Mouse (Mus musculus): Measurements from ENCODE around the gene Clasp1.
"Not testable (repeated sequence)": the region's sequence is repeated elsewhere in the genome, so short reads cannot be mapped to it uniquely, and the experiment has no call there.

The Clasp1 gene

GRCm38 (mm10) chr1:118597475-118598213 lies 208.8 kb downstream of the Clasp1 start:
- DNase-seq: no peak

GRCm38 (mm10) chr1:118598339-118598738 lies 209.5 kb downstream of the Clasp1 start:
- DNase-seq: no peak

DNA sequence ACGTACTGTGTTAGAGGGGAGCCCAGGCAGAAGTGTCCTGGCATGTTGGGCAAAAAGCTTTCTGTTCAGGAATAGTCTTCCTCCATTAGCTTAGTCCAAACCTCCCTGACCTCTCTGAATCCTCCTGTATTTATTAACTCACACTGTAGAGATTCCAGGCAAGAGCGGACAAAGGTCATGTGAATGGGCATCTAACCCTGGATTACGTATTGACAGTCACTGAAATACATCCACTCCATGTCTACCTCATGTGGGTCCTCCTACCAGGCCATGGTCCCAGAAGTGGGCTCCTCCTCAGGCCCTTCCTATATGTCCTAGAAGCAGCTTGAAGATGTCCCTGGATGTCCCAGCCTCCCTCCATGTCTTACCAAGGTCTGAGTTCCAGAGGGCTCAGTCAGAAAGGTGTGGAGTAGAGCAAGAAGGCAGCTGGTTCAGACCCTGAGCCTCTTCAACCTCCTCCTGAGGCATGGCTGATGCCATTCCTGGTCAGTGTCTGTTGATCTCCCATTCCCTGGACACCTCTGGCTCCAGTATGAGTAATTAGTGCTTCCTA lies 224.8 kb downstream of the Clasp1 start:
- DNase-seq: no peak

- not testable (repeated sequence) for DNase-seq
These were observed 232.2 kb downstream of the Clasp1 start for GRCm38 (mm10) chr1:118621055-118621454.

GRCm38 (mm10) chr1:118622857-118623256 lies 234.0 kb downstream of the Clasp1 start:
- DNase-seq: no peak

- no peak for DNase-seq
These were observed 236.6 kb downstream of the Clasp1 start for GRCm38 (mm10) chr1:118625461-118625860.

GRCm38 (mm10) chr1:118625921-118626320 lies 237.1 kb downstream of the Clasp1 start:
- DNase-seq: no peak

- DNase-seq: no peak
These were observed 237.6 kb downstream of the Clasp1 start for GRCm38 (mm10) chr1:118626452-118626851.

GRCm38 (mm10) chr1:118627781-118628464 lies 239.1 kb downstream of the Clasp1 start, which contains the start of gene Tfcp2l1:
Gene Tfcp2l1, plus strand, starts transcription at chr1:118627945.
- DNase-seq: peak; percentile 83

- no peak for DNase-seq
These were observed 244.6 kb downstream of the Clasp1 start for GRCm38 (mm10) chr1:118633415-118633980.

DNA sequence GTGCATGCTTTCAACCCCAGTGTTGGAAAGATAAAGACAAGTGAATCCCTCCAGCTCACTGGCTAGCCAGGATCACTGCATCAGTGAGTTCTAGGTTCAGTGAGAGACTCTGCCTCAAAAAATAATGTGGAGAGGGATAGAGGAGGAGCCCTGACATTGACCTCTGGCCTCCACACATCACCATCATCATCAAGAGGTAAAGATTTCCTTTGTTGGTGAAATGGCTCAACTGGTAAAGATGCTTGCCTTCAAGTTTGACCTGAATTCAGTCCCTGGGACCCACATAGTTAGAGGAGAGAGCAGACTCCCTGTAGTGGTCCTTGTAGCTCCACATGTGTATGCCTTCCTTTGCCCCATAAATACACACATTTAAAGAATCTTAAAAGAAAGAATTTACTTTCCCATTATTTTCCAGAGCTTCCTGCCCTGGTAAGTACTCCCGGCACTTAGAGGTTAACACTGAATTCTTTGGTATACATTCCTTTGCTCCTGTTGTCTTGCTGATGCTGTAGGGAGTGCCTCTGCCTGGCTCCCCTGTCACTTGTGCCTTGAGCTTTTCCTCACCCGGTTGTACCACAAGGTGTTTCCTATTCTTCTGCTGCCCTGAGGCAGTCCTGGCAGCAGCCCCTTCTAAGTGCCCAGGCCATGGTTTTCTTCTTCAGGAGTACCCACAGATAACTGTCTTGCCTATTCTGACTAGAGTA lies 253.6 kb downstream of the Clasp1 start:
- no peak for DNase-seq

DNA sequence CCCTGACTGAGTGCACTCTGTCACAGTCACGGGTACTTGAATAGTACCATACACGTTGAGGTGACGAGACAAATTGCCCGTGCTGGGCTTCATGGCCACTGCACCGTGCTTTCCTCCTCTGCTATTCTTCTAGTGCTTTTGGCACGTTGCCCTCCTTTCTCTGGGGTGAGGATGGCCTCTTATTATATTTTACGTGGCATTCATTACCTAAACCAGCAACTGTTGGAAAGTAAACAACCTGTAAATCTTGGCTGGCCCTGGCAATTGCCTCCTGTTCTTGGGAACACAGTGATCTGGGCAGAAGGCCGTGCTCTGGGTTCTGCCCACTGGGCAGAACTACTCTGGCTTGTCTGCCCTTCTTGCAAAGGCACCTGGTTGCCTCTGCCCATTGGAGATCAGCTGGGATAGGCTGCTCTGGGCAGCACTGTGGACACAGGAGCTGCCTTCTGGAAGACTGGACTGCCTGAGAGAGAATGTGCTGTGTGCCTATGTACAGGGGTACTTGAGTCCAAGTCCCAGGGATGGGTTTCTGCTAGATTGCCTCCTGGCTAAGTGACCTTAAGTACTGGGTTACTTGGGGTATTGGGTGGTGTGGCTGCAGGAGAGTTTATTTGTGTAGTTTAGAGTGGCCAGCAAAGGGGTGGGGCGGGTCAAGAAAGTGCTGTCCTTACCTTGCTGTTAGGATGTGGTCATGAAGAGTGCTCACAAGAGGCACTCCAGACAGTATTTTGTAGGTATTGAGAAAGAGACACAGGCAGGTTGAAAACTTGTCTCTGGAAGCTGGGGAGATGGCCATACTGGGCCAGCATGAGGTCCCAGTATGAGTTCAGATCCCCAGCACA lies 254.5 kb downstream of the Clasp1 start:
- DNase-seq: no peak

GRCm38 (mm10) chr1:118645701-118646100 lies 256.8 kb downstream of the Clasp1 start:
- DNase-seq: no peak

DNA sequence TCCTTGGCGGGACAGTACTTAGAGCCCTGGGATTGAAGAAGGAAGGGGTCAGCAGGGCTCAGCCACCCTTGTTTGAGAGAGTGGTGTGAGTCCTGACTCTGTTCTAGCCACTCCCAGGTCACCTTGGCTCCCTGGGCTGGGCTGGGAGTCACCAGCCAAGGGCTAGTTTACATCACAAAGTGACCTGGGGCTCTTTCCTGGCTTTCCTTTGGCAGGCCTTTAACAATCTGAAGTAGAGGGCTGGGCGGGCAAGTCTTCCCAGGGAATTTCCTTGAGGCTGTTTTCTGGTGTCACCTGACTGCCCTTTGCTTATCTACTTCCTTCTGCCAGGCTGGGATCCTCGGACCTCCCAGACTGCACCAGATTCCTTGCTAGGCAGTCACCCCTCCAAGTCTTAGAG lies 259.2 kb downstream of the Clasp1 start:
- DNase-seq: no peak

- no peak for DNase-seq
These were observed 261.3 kb downstream of the Clasp1 start for GRCm38 (mm10) chr1:118649933-118650770.

- no peak for DNase-seq
These were observed 261.9 kb downstream of the Clasp1 start for GRCm38 (mm10) chr1:118650771-118651080.

GRCm38 (mm10) chr1:118658716-118659115 lies 269.9 kb downstream of the Clasp1 start:
- DNase-seq: no peak

- no peak for DNase-seq
These were observed 272.1 kb downstream of the Clasp1 start for GRCm38 (mm10) chr1:118660880-118661465.
